Mouse (Mus musculus) cortical plate, adult 2 months (tissue): ENCODE results near the gene Sphk2.

Source experiments
- CTCF ChIP-seq: fragments of 200-500 bp; IDR thresholded peaks from 2 replicates; pipeline ENCODE4 v1.5.1; 2011; ENCODE audit warnings: mild to moderate bottlenecking, control low read depth, low read length; ENCODE audit not compliant: insufficient read depth; ENCODE audit errors: extremely low read depth
- POLR2A ChIP-seq: fragments of 200-500 bp; IDR thresholded peaks from 2 replicates; pipeline ENCODE4 v1.6.1; 2011; ENCODE audit warnings: mild to moderate bottlenecking, low read length, control low read depth; ENCODE audit not compliant: insufficient read depth; ENCODE audit errors: extremely low read depth

DNA sequence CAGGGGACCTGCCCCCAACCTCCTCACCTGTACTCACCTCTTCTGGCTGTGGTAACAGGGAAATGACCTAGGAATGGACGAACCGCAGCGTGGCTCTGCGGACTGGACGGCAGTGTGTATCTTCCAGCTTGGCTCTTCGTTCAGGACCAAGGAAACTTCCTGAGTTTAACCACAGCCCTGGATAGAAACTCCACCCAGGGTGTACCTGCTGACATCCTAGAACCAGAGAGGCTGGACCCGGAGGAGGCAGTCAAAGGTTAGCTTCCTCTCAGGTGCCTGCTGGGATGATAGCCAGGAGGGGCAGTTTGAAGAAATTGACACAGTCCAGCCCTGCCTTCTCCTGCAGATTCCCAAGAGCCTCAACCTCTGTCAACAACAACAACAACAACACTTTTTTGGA, 51.6 kb downstream of the Sphk2 start, which contains the start of gene Fut2:
- TF ChIP-seq CTCF (no peak), POLR2A (no peak)
